Mouse (Mus musculus) urinary bladder, postnatal 4 days (tissue): ENCODE results near the gene Ankrd44.

ENCODE experiments used
- DNase-seq, 2 experiments: peaks; one replicate each; pipeline ENCODE4 v3.0.0; 2021 to 2022; ENCODE audit warnings: low spot score in 2 of 2

Ankrd44 gene

DNA sequence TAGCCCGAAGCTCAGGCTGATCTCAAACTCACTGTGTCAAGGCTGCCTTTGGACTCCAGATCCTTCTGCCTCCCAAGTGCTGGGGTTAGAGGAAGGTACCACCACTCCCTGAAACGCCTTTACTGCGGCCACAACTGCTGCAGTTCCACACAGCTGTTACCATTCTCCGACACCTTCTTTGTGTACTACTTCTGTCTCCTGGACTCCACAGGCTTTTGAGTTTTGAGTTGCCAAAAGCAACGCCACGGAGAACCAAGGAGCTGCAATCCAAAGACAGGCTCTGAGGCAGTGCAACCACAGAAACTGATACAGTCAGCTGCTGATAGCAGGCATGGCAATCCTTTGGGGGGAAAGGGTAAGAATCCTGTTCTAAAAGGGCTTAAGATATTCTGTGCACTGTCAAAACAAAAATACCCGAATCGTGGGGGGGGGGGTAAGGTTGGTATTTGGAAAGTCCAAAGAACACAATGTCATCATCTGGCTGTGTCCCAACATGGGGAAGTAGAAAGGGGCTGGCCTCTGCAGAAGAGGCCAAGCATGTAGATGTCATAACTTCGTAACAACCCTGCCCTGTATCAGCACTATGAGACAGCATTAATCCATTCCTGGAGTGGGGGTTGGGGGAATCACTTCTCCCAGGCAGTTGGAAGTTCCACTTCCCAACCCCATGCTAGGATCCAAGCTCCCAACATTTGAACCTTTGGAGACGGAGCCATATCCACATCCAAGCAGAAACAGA, 116.2 kb downstream of the Ankrd44 start:
- DNase-seq: no peak

DNA sequence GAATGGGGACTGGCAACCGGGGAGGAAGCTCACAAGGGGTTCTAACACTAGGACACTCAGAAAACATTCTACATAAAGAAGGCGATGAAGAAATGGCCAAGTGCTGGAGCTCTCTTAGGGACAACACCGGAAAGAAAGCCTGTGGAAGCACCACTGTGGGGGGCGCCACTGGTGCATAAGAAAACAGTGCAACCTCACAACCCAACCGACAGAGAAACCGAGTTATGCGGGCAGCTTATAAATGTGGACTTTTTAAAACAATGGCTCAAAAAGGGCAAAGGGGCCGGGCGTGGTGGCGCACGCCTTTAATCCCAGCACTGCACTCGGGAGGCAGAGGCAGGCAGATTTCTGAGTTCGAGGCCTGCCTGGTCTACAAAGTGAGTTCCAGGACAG, 117.1 kb downstream of the Ankrd44 start:
- no peak for DNase-seq

DNA sequence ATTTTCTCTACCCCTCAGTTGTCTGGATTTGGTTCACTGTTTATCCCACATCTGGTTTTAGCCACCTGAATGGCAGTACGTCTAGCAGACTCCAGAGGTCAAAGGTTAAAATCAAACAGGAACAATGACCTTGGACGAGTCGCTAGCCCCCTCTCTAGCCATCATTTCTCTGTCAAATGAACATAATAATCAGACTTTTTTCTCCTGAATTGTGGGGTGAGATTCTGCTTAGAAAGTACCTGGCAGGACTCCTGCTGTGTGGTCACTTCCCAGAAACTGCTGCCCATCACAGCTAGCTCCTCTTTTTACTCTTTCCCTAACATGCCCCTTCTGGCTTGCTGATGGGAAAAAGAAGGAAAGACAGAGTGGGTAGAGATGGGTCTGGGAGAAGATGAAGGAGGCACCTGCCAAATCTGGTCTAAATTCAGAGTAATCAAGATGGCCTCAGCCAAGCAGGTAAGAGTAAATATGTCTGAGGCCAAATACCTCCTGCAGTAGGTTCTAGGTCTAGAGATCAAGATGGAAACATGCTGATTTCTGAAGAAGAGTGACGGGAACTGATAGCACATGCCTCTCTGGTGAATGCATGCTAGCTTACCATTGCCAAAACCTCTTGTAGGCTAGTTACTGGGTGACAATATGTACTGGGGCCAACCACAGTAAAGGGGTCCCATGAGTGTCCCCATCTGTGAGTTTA, 117.6 kb downstream of the Ankrd44 start:
- no peak for DNase-seq

DNA sequence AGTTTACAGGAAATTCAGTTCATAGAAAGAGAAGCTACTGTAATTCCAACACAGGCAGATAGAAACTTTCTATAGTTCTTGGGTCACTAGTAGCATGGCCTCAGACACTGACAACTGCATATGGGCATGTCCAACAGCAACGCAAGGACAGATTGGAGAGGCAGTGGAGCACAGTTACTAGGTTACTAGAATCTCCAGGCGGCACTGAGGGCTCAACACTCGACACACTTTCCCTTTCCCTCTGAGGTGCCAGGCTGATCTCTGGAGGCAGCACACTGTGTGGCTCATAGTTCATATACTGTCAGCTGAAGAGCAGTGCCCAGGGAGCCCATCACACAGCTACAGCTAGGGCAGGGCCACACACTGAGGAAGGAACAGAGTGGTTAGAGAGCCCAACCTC, 118.4 kb downstream of the Ankrd44 start:
- no peak for DNase-seq

DNA sequence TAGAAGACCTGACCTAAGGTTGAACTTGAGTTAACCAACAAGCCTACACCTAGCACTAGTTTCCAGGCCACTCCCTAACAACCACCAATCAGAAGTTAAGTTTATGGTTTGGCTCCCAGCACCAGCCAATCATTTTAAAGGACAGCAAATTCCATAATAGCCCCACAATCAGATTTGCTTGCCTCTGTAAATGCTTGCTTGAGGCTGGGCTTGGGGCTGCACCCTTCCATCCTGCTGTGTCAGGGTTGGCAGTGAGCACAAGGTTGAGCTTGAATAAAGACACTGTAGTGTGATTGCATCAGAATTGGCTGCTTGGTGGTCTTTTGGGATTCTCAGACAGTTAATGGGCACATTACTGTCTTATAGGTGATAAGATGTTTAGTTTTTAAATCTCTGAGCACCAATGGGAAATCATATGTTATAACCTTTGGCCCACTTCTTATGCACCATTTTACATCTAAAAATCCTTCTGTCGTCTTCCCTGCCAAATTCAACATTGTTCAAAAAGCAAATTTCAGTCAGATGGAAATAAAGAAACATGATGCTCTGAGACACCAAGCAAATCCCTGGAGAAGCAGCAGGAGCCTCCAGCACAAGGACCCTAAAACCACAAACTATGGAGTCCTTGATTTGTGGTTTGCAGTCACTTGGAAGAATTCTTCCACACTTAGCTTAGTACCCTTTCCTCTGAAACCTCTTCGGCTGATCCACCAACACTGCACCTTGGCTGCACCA, 119.9 kb downstream of the Ankrd44 start:
- no peak for DNase-seq

DNA sequence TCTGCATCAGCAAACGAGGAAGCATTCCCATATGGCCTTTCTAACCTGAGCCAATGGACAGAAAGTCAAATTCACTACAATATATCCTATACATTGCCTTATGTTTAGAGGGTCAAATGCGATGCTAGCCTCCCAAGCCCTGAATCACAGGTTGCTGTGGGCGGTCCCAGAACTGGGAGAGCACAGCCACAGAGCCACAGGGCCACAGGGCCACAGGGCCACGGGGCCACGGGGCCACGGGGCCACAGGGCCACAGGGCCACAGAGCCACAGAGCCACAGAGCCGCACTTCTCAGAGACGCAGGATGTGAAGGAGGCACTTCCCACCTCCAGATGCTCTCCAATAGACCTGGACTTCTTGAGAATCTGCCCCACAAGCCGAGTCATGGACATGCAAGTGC, 121.8 kb downstream of the Ankrd44 start:
- no peak for DNase-seq

DNA sequence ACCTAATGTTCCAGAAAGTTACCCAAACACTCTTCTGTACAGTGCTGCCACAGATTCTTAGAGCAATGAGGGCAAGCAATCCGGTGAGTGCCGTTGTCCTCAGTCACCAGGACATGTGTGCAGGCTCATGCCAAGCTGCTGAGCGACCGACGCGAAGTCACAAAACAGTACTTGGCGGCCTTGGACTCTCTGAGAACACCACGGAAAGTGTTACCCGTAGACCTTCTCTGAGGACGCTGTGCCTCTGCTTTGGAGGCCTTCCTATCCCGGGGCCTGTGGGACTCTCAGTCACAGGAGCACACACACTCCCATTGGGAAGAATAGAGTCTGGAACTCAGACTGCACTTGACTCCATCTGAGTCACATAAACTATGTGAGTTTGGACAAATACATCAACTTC, 123.5 kb downstream of the Ankrd44 start:
- no peak for DNase-seq

DNA sequence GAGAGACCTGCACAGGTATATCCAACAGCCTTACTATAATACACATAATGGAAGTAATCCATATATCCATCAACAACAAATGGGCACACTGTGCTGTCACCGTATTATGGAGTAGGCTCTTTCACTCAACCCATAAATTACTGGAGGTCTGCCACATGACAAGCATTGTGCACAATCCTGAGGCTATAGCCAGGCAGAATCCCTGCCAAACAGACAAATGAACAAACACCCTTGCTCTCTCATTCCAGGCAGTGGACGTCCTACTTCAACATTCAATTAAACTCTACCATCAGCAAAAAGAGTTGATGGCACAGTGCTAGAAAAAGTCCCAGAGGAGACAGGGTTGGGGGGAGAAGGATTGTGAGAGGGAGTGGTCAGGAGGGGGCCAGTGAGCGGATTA, 124.9 kb downstream of the Ankrd44 start:
- no peak for DNase-seq

DNA sequence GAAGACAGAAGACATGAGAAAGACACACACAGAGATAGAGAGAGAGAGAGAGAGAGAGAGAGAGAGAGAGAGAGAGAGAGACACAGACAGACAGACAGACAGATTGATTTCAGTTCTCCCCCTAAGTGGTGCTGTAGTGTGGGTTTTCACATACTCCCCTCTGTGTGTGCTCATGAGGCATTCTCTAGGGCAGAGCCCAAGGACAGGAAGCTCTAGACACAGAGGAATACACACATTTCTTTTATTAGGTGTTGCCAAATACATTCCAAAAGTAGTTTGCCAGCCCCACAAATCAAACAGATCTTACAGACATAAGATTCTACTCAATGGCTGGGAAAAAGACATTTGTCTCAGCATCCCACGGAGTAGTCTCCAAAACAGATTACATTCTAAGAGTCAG, 126.8 kb downstream of the Ankrd44 start:
- no peak for DNase-seq

DNA sequence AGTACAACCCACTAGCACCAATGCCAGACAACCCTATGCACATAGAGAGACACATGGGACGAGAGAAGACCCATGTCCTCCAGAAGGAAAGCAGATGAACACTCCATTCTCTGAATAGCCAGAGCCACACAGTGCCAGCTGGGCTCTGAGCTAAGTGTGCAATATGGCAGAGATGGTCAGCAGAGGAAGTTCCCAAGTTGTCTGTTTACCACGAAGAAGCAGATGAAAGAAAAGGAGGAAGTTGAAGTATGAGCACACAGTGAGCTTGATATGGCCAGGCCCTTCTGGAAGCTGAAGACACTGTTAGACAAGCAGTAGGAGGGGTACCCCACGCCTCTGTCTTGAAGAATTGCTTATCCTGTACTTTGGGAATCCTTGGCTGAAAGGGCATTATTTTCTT, 127.8 kb downstream of the Ankrd44 start:
- no peak for DNase-seq

DNA sequence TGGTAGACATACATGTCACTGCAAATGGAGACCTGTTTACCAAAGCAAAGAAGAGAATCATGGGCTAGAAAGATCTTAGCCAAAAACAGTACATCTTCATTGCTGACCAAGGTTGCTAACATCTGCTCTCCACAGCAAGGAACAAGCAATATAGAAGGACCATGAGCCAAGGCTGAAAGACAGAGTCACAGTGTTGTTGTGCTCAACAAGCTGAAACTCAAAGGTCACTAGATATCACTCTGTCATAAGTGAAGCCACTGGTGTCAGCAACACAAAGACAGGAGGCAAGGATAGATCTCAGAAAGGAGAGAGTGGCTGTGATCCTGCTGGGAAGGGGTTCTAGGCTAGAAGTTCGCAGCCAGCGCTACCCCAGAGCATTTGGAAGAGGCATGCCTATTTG, 131.5 kb downstream of the Ankrd44 start:
- no peak for DNase-seq

DNA sequence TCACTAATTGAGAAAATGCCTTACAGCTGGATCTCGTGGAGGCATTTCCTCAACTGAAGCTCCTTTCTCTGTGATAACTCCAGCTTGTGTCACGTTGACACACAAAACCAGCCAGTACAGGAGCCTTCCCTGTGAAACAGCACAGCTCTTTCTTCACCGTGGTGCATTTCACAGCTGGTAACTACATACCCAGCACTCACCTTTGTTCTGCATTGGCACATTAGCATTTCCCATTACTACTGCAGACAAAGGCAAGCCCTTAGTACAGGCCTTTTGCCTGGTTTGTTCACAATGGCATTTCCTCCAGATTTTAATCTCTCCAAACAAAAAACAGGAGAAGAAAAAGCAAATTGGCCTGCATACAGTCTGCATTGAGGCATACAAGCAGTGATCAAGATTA, 134.8 kb downstream of the Ankrd44 start:
- DNase-seq: no peak

DNA sequence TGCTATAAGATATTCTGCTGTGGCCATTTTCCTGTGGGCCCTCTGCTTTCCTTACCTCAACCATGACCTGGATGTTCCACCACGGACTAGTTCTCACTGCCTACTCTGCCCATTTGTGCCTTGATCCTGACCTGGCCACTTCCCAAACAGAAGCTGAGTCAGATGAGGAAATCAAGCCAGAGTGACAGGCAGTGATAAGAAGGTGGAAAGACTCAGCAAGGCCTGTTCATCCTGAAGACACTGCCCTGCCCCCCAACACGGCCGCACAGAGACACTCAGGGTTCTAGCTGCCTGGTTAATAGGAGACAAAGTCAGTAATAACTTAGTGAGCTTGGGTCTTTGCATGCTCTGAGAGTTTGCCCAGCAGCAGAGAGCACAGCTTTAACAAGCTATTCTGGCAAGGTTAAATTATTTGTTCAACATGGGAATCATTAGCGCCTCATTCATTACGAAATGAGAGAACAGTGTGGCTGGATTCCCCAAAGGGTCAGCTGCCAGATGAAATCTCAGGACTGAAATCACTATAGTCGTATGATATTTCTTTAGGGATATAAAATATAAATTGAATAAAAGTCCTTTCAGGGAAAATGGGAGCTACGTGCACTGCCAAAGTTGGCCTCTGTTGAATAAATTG, 136.7 kb downstream of the Ankrd44 start:
- no peak for DNase-seq

DNA sequence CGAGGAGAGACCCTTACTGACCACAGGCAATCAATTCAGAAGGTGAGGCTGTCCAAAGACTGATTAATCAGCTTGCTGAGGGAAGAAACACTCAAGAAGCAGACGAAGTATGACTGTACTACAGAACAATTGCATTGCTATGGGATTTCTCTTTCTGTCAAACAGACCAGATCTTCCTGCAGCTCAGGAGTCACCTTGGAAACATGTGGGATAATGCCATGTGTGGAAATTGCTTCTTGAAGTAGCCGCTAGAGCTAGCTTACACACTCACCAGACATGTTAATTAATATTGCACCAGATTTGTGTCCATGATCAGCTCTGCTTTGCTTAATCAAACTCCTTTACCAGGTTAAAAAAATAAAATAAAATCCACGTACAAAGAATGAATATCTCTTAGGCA, 137.8 kb downstream of the Ankrd44 start:
- DNase-seq: no peak

DNA sequence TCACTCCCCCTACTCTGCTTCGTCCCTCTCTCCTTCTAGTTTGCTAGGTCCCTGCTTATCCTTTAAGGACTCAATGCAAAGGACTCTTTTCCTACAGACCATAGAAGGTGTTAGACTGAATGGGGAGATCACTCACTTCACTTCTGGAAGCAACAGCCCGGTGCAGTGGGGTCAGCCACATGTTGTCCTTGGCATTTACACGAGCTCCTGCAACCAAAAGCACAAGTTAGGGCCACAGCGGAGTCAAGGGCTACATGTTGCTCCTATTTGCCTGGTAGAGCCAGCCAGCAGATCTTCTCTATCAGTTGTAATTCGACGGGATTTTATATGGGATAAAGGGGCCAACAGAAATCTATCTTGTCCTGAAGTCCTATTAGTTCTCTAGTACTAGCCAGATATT, 148.0 kb downstream of the Ankrd44 start:
- DNase-seq: no peak

DNA sequence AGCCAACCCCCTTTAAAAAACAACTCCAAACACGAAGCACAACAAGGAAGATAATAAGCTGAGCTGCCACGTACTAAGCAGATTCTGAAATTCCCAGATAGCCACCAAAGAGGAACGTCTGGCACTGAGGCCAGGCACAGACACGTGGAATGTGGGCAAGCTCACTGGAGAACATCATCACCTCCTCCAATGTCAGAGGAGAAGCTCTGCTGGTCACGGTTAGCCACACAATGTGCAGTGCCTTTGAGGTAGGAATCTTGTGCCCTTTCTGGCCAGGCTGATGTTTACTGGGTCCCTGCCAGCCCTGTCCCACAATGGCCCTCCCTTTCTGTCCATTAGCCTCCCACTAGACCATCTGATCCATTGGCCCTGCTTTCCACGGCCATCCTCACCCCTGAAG, 149.1 kb downstream of the Ankrd44 start:
- no peak for DNase-seq

DNA sequence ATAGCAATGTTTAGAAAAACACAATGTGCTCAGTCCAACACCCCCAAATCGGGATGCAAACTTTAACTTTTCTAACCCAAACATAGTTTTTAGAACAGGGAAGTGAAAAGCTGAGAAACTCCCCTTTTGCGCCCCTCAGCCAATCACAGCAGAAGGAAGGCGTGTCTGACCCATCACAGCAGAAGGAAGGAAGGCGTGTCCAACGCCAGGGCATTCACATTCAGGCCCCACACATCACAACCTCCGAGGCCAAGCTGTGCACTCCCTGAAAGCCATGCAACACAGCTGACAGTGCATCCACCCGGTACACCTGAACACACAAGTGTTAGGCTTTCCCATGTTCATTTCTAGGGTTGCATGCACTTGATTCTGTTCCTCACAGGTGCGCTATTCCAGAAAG, 150.1 kb downstream of the Ankrd44 start:
- no peak for DNase-seq

DNA sequence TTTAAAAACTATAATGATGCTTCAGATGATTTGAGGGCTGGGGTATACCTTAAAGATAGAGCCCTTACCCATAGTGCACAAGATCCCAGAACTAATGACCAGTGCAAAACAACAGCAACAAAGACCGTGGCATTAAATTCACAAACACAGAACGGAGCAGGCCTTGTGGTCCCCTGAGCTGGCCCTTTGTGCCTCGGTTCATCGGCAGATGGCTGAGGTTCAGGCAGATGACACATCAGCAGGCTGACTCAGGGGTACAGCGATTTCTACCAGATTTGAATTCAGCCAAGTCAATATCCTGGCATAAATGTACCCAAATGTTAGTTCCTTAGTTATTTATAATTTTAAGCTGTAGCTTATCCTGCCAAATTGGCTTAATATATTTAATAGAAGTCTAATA, 153.3 kb downstream of the Ankrd44 start:
- no peak for DNase-seq

DNA sequence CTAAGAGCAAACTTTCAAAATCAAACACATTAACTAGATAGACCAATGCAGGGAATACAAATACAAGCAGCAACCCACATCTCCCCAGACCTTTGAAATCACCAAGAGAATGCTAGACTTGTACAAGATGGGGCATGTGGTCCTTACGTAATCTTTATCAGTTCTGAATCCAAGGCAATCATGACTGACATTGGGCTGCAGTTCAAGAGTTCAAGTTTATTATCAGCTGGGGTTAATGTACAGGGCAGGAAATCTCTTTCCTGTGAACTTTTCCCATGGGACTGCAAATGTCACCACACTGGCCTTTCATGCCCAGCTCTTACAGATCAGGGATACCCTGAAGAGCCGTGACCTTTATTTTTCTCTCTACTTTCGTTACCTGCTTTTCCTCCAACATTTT, 154.7 kb downstream of the Ankrd44 start:
- DNase-seq: no peak

DNA sequence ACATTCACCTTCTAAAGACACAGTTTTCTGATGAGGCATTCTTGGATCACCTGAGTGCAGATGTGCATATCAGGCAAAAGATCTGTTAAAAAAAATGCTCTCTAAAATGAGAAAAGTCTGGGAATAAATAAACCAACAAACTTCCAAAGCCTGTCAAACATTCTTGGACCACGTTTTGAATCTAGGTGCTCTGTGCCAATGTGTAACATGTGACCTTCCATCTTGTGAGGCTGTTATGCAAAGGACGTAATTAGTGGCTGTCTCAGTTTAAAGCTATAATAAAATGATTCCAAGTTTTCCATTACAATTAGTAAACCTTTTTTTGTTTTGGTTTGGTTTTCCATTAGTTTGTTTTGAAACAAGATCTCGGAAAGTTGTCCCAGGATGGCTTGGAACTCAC, 159.0 kb downstream of the Ankrd44 start:
- DNase-seq: no peak

DNA sequence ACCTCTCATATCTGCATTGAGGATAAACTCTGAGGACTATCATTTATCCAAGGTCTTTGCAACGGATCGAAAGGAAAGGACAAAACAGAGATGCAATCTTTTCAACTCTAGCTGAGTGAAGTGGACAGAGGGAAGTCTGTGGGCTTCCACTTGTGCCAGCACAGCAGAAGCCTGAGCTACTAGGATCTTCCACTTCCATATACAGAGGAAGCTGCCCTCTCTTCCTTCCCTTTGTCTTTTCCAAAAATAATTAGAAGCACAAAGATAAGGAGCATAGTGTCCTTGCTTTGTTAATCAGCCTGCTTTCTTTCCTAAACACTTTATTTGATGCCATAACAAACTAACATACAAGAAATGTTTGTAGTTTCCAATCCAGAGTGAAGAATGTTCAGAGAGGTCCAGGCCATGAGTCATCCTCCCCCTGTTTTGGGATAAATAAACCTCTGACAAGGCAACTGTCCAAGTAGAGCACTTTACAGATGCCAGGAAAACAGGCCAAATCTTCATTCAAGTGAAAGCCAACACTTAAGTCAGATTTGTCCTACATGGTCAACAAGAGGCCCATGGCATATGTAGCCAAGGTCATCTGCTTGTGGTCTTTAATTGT, 160.5 kb downstream of the Ankrd44 start:
- DNase-seq: no peak

DNA sequence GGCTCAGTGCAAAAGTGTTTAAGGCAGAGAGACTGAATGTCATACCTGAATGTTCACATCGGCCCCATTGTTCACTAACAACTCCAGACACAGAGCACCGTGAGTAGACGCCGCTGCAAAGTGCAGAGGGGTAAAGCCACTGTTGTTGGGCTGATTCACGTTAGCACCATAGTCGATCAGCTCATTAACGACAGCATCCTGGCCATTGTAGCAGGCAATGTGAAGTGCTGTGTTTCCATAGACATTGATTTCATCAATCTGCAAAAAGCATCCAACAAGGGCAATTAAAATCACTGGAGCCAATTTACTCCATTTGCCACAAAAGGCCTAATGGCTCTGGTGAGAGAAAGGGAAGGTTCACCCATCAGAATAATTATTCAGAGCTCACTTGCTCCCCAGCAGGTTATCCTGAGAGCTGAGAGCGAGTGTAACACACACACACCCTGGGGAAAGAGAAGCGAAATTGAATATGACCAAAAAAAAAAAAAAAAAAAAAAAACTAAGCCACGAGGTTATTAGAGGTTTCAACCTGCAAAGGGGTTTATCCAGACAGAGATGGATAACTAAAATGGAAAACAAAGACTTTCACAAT, 163.9 kb downstream of the Ankrd44 start:
- no peak for DNase-seq
